Mouse (Mus musculus): ENCODE data around the gene Gm1113. TPM values are rescaled to one million over a fixed set of nuclear protein-coding genes. Genes with fewer than 3 reads are reported as not detected.
A peak's percentile ranks its signal among the peaks of the same experiment; 100 is the strongest.

The Gm1113 gene
- total and polyA plus RNA-seq, 3 experiments = not detected

DNA sequence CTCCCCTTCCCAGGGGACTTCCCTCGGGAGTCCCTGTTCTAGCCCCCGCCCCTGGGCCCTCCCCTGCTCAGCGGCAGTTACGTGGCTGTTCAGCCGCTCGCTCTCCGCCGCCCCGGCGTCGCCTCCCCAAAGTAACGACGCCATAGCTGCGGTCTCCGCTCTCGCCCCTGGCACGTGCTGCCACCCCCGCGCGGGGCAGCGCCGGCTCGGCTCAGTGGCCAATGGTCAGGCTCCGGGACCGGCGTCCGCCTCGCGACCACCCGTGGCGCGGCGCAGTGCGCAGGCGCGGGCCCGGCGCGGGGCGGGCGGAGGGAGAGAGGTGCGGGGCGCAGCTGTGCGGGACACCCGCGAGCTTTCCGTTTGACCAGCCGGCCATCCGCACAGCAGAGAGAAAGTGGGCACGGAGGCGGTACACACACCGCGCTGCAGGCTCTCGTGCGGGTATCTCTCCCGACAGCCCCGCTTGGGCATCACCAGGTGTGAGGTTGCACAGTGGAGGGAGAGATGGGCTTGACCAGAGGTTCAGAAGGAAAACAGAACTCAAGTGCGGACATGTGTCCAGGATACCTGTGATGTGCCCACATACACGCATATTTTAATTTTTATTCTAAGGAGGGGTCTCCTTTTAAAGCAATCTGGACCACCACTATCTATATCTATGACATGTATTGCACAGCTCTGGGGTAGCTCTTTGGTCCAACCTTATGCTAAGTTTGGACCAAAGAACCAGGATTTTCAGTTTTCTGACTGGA is 40.4 kb upstream of the Gm1113 start, which contains the start of the genes Ddx25 and Pus3:
TSS of gene Ddx25 (minus strand) at position 272 of the 752 bp plus-strand sequence.
TSS of gene Pus3 (plus strand) at position 339 of the 752 bp plus-strand sequence.
- DNase-seq = peak; percentile 18 to 34
- intact Hi-C loops (cut with DNase I) = no loop called here
- Histone ChIP-seq H3K27ac (peak within 1 kb of the TSS; percentile 60), H3K79me2 (replicated peaks; ENCODE audit: control insufficient read depth, insufficient read depth, low read length) (no peaks in the 10 kb centered on the region; the same call in 1 of the 2 replicates), H3K4me1 (ENCODE audit: control insufficient read depth, insufficient read depth, low read length) (no peaks in the 10 kb centered on the region; the same call in 1 of the 2 replicates), H3K9ac (ENCODE audit: low read depth, low read length) (peak within 1 kb of the TSS; percentile 54), H3K27me3 (ENCODE audit: control insufficient read depth, insufficient read depth, low read length) (peaks cover 12% of the 10 kb centered on the region), H3K36me3 (ENCODE audit: control insufficient read depth, insufficient read depth, low read length) (no peaks in the 10 kb centered on the region), H3K4me3 (peak within 1 kb of the TSS; percentile 85)
- no peak for TF ChIP-seq POLR2A (IDR thresholded peaks at IDR 0.05; ENCODE audit: insufficient read depth, low read depth, low read length)
- TF ChIP-seq CTCF (IDR thresholded peaks at IDR 0.05) = no peak
- no peak for TF ChIP-seq EP300 (IDR thresholded peaks at IDR 0.05; ENCODE audit: insufficient read depth, low read depth, low read length)
- WGBS = 2% methylated on average over 59 of the region's 59 CpGs

- Histone ChIP-seq H3K4me3 (no peak overlapping the region), H3K9ac (ENCODE audit: low read depth, low read length) (no peak overlapping the region), H3K27ac (no peak overlapping the region), H3K4me1 (ENCODE audit: control insufficient read depth, insufficient read depth, low read length) (no peaks in the 10 kb centered on the region; the same call in 1 of the 2 replicates), H3K36me3 (ENCODE audit: control insufficient read depth, insufficient read depth, low read length) (no peaks in the 10 kb centered on the region), H3K27me3 (ENCODE audit: control insufficient read depth, insufficient read depth, low read length) (peaks cover 12% of the 10 kb centered on the region), H3K79me2 (replicated peaks; ENCODE audit: control insufficient read depth, insufficient read depth, low read length) (no peaks in the 10 kb centered on the region; the same call in 1 of the 2 replicates)
- 50% methylated on average over 12 of the region's 12 CpGs for WGBS
- intact Hi-C loops (cut with DNase I) = no loop called here
- DNase-seq = no peak
- no peak for TF ChIP-seq POLR2A (IDR thresholded peaks at IDR 0.05; ENCODE audit: insufficient read depth, low read depth, low read length)
- TF ChIP-seq CTCF (IDR thresholded peaks at IDR 0.05) = no peak
- TF ChIP-seq EP300 (IDR thresholded peaks at IDR 0.05; ENCODE audit: insufficient read depth, low read depth, low read length) = no peak
These were observed 38.5 kb upstream of the Gm1113 start for GRCm38 (mm10) chr9:35556494-35557102.

DNA sequence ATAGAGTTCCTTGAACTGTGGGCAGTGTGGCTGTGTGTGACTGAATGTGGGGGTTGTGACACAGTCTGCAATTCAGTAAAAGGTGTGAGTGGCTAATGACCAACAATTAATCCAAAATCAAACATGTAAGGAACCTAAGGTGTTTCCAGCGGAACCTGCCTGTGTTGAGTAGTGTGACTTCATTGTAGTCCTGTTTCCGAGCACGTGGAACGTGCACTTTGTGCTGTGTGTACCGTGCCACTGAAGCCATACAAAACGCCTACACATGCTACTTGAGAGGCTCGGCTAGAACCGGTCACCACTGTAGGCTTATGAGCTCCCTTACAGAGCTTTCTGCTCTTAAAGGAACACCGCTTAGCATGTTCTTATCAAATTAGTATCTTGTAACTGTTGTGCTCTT is 30.4 kb upstream of the Gm1113 start:
- no peaks in the 10 kb centered on the region for H3K79me2 ChIP-seq (replicated peaks; ENCODE audit: control insufficient read depth, insufficient read depth, low read length)
- intact Hi-C loops (cut with DNase I) = loop anchor here (10.0 kb wide), 1 partner anchor 514 kb away; no protein-coding TSS in a partner anchor
- whole genome bisulfite sequencing = 77% methylated on average over 9 of the region's 9 CpGs
- H3K4me1 ChIP-seq (ENCODE audit: control insufficient read depth, insufficient read depth, low read length) = no peaks in the 10 kb centered on the region
- no peak for DNase-seq
- H3K36me3 ChIP-seq (ENCODE audit: control insufficient read depth, insufficient read depth, low read length) = no peaks in the 10 kb centered on the region
- H3K9ac ChIP-seq (ENCODE audit: low read depth, low read length) = no peak overlapping the region
- H3K27ac ChIP-seq = no peak overlapping the region
- no peaks in the 10 kb centered on the region for H3K27me3 ChIP-seq (ENCODE audit: control insufficient read depth, insufficient read depth, low read length)
- TF ChIP-seq CTCF (IDR thresholded peaks at IDR 0.05) (no peak), POLR2A (IDR thresholded peaks at IDR 0.05; ENCODE audit: insufficient read depth, low read depth, low read length) (no peak), EP300 (IDR thresholded peaks at IDR 0.05; ENCODE audit: insufficient read depth, low read depth, low read length) (no peak)
- H3K4me3 ChIP-seq = no peak overlapping the region

DNA sequence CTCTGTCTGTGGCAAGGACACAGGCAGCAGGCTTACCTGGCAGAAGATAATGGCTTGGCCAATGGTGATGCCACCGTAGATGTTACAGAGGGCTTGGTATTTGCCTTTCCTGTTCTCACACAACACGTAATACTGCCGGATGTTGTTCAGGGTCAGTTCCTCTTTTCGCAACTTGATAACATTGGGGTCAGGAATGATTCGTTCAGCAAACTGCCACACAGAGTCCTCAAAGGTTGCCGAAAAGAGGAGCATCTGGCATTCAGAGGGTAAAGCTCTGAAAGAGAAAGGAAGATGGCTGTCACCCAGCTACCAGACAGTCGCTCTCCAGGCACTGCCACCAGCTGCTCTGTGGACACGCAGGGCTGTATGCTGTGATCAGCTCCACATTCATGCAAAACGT is 28.7 kb upstream of the Gm1113 start:
- intact Hi-C loops (cut with DNase I) = loop anchor here (10.0 kb wide), 1 partner anchor 512 kb away; no protein-coding TSS in a partner anchor
- Histone ChIP-seq H3K36me3 (ENCODE audit: control insufficient read depth, insufficient read depth, low read length) (no peaks in the 10 kb centered on the region), H3K9ac (ENCODE audit: low read depth, low read length) (no peak overlapping the region), H3K4me1 (ENCODE audit: control insufficient read depth, insufficient read depth, low read length) (no peaks in the 10 kb centered on the region), H3K79me2 (replicated peaks; ENCODE audit: control insufficient read depth, insufficient read depth, low read length) (no peaks in the 10 kb centered on the region), H3K4me3 (no peak overlapping the region), H3K27me3 (ENCODE audit: control insufficient read depth, insufficient read depth, low read length) (no peaks in the 10 kb centered on the region), H3K27ac (no peak overlapping the region)
- WGBS = 55% methylated on average over 9 of the region's 9 CpGs
- DNase-seq = no peak
- TF ChIP-seq POLR2A (IDR thresholded peaks at IDR 0.05; ENCODE audit: insufficient read depth, low read depth, low read length) (no peak), CTCF (IDR thresholded peaks at IDR 0.05) (no peak), EP300 (IDR thresholded peaks at IDR 0.05; ENCODE audit: insufficient read depth, low read depth, low read length) (no peak)

DNA sequence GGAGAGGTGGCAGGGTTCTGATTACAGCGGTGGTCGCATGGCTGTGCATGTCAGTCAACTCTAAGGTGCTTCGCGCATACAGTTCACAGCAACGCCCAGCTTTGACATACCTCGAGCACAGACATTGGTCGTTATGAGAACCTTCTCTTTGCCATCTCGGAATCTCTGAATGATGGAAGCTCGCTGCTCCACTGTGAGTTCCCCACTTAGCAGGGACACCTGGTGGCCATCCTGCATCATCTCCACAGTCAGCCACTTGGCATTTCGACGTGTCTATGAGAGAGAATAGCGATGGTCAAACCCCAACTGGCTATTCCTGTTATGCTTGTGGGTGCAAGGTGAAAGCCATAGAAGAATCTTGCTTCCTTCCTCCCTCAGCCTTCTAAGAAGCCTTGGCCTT is 27.6 kb upstream of the Gm1113 start:
- 66% methylated on average over 12 of the region's 12 CpGs for WGBS
- TF ChIP-seq EP300 (IDR thresholded peaks at IDR 0.05; ENCODE audit: insufficient read depth, low read depth, low read length) (no peak), CTCF (IDR thresholded peaks at IDR 0.05) (no peak), POLR2A (IDR thresholded peaks at IDR 0.05; ENCODE audit: insufficient read depth, low read depth, low read length) (no peak)
- no peak for DNase-seq
- intact Hi-C loops (cut with DNase I) = loop anchor here (10.0 kb wide), 1 partner anchor 511 kb away; no protein-coding TSS in a partner anchor
- no peak overlapping the region for H3K27ac ChIP-seq
- no peak overlapping the region for H3K4me3 ChIP-seq
- H3K4me1 ChIP-seq (ENCODE audit: control insufficient read depth, insufficient read depth, low read length) = no peaks in the 10 kb centered on the region
- H3K36me3 ChIP-seq (ENCODE audit: control insufficient read depth, insufficient read depth, low read length) = no peaks in the 10 kb centered on the region
- no peak overlapping the region for H3K9ac ChIP-seq (ENCODE audit: low read depth, low read length)
- no peaks in the 10 kb centered on the region for H3K79me2 ChIP-seq (replicated peaks; ENCODE audit: control insufficient read depth, insufficient read depth, low read length)
- no peaks in the 10 kb centered on the region for H3K27me3 ChIP-seq (ENCODE audit: control insufficient read depth, insufficient read depth, low read length)

All from heart, adult 2 months (tissue).